Mouse (Mus musculus): ENCODE measurements at regions not wholly inside any gene's neighbourhood (a gene's known extent, or its start where the extent isn't known, plus 50 kb on each side); places are given as distances from the start of the nearest gene placed in this dataset.
A peak's percentile ranks its signal among the peaks of the same experiment; 100 is the strongest.

DNA sequence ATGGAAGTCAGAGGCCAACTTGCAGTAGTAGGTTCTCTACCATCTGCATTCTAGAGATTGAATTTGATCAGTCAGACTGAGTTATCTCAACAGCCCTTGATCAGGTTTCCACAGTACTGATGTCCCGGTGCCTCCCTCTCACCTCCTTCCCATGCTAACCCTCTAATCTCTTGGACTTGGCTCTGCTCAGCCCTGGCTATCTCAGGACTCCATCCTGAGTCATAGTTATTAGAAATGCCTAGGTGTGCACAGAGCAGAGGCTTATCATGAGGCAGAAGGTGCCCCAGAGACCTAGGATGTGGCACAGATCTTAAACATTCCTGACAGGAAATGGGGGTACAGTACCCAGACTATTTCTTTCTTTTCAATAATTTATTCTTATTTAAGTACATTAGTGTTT lies 87.3 kb downstream of the Snrpe start:
- Histone ChIP-seq H3K9me3 (ENCODE audit: control insufficient read depth, low read length) (no peaks in the 10 kb centered on the region), H3K36me3 (ENCODE audit: control insufficient read depth, insufficient read depth, low read length) (no peaks in the 10 kb centered on the region), H3K27me3 (ENCODE audit: control insufficient read depth, insufficient read depth, low read length) (no peaks in the 10 kb centered on the region), H3K4me3 (ENCODE audit: low read depth, low read length) (no peak overlapping the region), H3K4me1 (ENCODE audit: control insufficient read depth, insufficient read depth, low read length) (no peaks in the 10 kb centered on the region), H3K27ac (ENCODE audit: low read depth, low read length) (no peak overlapping the region), H3K9ac (ENCODE audit: low read length) (no peak overlapping the region), H3K4me2 (ENCODE audit: low read depth) (no peak overlapping the region)
- ATAC-seq (ENCODE audit: insufficient read depth, low FRiP score, low TSS enrichment) (no peak), DNase-seq (ENCODE audit: low spot score) (no peak)
- 89% methylated on average over 1 of the region's 1 CpGs for WGBS

DNA sequence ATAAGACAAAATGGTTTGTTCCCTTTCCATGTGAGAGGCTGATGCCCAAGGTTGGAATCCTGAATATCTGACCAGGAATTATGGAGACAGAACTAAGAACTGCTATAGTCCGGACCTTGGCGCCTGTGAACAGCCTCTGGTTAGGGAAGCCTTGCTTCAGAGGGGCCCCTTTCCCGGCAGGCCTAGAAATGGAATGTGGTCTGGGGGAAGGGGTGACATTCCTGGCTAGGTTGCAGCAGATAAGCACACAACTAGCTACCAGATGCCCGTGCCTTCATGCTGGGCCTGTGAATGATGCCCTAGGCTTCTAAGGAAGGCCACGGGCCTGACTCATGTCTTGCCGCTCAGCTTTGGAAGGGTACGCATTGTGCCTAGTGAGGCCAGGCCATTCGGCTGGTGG lies 89.4 kb downstream of the Snrpe start:
- DNase-seq (ENCODE audit: low spot score) (no peak), ATAC-seq (ENCODE audit: insufficient read depth, low FRiP score, low TSS enrichment) (no peak)
- no peak overlapping the region for H3K27ac ChIP-seq (ENCODE audit: low read depth, low read length)
- no peak overlapping the region for H3K4me2 ChIP-seq (ENCODE audit: low read depth)
- no peak overlapping the region for H3K9ac ChIP-seq (ENCODE audit: low read length)
- H3K36me3 ChIP-seq (ENCODE audit: control insufficient read depth, insufficient read depth, low read length): no peaks in the 10 kb centered on the region
- H3K4me1 ChIP-seq (ENCODE audit: control insufficient read depth, insufficient read depth, low read length): no peaks in the 10 kb centered on the region
- no peaks in the 10 kb centered on the region for H3K27me3 ChIP-seq (ENCODE audit: control insufficient read depth, insufficient read depth, low read length)
- WGBS: 79% methylated on average over 8 of the region's 8 CpGs
- no peaks in the 10 kb centered on the region for H3K9me3 ChIP-seq (ENCODE audit: control insufficient read depth, low read length)
- no peak overlapping the region for H3K4me3 ChIP-seq (ENCODE audit: low read depth, low read length)

DNA sequence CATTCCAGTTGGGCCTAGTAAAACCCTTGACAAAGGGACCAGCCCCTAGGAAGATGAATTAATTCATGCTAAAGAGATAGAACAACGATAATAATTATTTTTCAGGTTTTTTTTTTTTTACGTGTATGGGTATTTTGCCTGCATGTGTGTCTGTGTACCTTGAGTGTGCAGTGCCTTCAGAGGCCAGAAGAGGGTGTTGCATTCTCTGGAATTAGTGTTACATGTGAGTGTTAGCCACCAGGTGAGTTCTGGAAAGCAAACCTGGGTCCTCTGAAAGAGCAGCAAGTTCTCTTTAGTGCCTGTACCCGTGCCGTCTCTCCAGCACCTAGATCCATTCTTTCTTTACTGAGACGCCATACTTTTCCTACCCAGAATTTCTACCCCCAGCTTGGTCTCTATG lies 92.8 kb upstream of the Sox13 start:
- DNase-seq (ENCODE audit: low spot score) (no peak), ATAC-seq (ENCODE audit: insufficient read depth, low FRiP score, low TSS enrichment) (no peak)
- Histone ChIP-seq H3K4me1 (ENCODE audit: control insufficient read depth, insufficient read depth, low read length) (no peaks in the 10 kb centered on the region), H3K36me3 (ENCODE audit: control insufficient read depth, insufficient read depth, low read length) (no peaks in the 10 kb centered on the region), H3K4me2 (ENCODE audit: low read depth) (no peak overlapping the region), H3K4me3 (ENCODE audit: low read depth, low read length) (no peak overlapping the region), H3K27ac (ENCODE audit: low read depth, low read length) (no peak overlapping the region), H3K27me3 (ENCODE audit: control insufficient read depth, insufficient read depth, low read length) (no peaks in the 10 kb centered on the region), H3K9ac (ENCODE audit: low read length) (no peak overlapping the region), H3K9me3 (ENCODE audit: control insufficient read depth, low read length) (no peaks in the 10 kb centered on the region)
- WGBS: 96% methylated on average over 5 of the region's 5 CpGs

DNA sequence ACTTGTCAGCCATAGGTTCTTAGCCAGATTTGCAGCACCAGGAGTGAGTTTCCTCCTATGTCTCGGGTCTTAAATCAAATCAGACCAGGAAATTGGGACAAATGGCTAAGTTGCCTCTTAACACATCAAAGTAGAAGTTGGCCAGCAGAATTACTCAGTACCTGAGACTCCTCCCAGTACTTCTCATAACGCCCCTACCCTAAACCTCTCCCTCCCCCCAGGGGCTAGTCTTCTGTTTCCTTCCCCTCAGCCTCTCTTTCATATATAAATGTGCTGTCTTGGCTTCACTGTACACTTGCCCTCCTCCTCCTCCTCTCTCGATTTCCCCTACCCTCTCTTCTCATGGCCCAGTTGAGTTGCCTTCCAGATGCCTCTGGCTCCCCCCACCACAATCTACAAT lies 79.9 kb upstream of the Sox13 start:
- ATAC-seq (ENCODE audit: insufficient read depth, low FRiP score, low TSS enrichment) (no peak), DNase-seq (ENCODE audit: low spot score) (no peak)
- no peaks in the 10 kb centered on the region for H3K9me3 ChIP-seq (ENCODE audit: control insufficient read depth, low read length)
- H3K9ac ChIP-seq (ENCODE audit: low read length): no peak overlapping the region
- WGBS: 67% methylated on average over 3 of the region's 3 CpGs
- H3K27me3 ChIP-seq (ENCODE audit: control insufficient read depth, insufficient read depth, low read length): no peaks in the 10 kb centered on the region
- no peaks in the 10 kb centered on the region for H3K4me1 ChIP-seq (ENCODE audit: control insufficient read depth, insufficient read depth, low read length)
- no peaks in the 10 kb centered on the region for H3K36me3 ChIP-seq (ENCODE audit: control insufficient read depth, insufficient read depth, low read length)
- no peak overlapping the region for H3K27ac ChIP-seq (ENCODE audit: low read depth, low read length)
- no peak overlapping the region for H3K4me2 ChIP-seq (ENCODE audit: low read depth)
- no peak overlapping the region for H3K4me3 ChIP-seq (ENCODE audit: low read depth, low read length)

DNA sequence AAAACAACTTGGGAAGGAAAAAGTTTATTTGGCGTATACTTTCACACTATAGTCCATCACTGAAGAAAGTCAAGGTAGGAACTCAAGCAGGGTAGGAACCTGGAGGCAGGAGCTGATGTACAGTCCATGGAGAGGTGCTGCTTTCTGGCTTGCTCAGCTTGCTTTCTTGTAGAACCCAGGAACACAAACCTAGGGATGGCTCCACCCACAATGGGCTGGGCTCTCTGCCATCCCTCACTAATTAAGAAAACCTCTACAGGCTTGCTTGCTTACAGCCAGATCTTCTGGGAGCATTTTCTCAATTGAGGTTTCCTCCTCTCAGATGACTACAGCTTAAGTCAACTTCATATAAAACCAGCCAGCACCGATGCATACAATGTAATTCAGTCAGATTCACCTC lies 79.2 kb upstream of the Sox13 start:
- H3K36me3 ChIP-seq (ENCODE audit: control insufficient read depth, insufficient read depth, low read length): no peaks in the 10 kb centered on the region
- no peaks in the 10 kb centered on the region for H3K9me3 ChIP-seq (ENCODE audit: control insufficient read depth, low read length)
- H3K4me1 ChIP-seq (ENCODE audit: control insufficient read depth, insufficient read depth, low read length): no peaks in the 10 kb centered on the region
- no peak overlapping the region for H3K4me3 ChIP-seq (ENCODE audit: low read depth, low read length)
- no peak overlapping the region for H3K9ac ChIP-seq (ENCODE audit: low read length)
- no peak overlapping the region for H3K4me2 ChIP-seq (ENCODE audit: low read depth)
- no peaks in the 10 kb centered on the region for H3K27me3 ChIP-seq (ENCODE audit: control insufficient read depth, insufficient read depth, low read length)
- H3K27ac ChIP-seq (ENCODE audit: low read depth, low read length): no peak overlapping the region
- DNase-seq (ENCODE audit: low spot score) (no peak), ATAC-seq (ENCODE audit: insufficient read depth, low FRiP score, low TSS enrichment) (no peak)
- WGBS: 96% methylated on average over 2 of the region's 2 CpGs

DNA sequence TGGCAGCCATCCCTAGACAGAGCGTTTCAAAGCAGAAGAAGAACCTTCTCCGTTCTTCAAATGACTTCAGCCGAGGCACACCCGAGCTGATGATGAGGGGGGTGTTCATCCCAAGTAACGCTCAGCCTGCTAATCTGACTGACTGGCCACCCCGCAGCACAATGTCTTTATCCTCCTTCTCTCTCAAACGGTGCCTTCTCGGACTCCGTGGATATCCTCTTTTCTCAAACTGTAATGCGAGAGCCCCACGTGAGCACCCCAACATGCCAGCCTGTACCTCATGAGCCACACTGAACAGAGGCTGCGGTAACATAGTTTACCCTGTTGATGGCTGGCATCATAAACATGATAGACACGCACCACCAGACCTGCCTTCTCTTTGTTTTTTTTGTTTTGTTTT lies 76.8 kb upstream of the Sox13 start:
- Histone ChIP-seq H3K4me3 (ENCODE audit: low read depth, low read length) (no peak overlapping the region), H3K4me1 (ENCODE audit: control insufficient read depth, insufficient read depth, low read length) (no peaks in the 10 kb centered on the region), H3K9ac (ENCODE audit: low read length) (no peak overlapping the region), H3K36me3 (ENCODE audit: control insufficient read depth, insufficient read depth, low read length) (no peaks in the 10 kb centered on the region), H3K27me3 (ENCODE audit: control insufficient read depth, insufficient read depth, low read length) (no peaks in the 10 kb centered on the region), H3K9me3 (ENCODE audit: control insufficient read depth, low read length) (no peaks in the 10 kb centered on the region), H3K4me2 (ENCODE audit: low read depth) (no peak overlapping the region), H3K27ac (ENCODE audit: low read depth, low read length) (no peak overlapping the region)
- 62% methylated on average over 13 of the region's 13 CpGs for WGBS
- DNase-seq (ENCODE audit: low spot score): no peak
- ATAC-seq (ENCODE audit: insufficient read depth, low FRiP score, low TSS enrichment): no peak

DNA sequence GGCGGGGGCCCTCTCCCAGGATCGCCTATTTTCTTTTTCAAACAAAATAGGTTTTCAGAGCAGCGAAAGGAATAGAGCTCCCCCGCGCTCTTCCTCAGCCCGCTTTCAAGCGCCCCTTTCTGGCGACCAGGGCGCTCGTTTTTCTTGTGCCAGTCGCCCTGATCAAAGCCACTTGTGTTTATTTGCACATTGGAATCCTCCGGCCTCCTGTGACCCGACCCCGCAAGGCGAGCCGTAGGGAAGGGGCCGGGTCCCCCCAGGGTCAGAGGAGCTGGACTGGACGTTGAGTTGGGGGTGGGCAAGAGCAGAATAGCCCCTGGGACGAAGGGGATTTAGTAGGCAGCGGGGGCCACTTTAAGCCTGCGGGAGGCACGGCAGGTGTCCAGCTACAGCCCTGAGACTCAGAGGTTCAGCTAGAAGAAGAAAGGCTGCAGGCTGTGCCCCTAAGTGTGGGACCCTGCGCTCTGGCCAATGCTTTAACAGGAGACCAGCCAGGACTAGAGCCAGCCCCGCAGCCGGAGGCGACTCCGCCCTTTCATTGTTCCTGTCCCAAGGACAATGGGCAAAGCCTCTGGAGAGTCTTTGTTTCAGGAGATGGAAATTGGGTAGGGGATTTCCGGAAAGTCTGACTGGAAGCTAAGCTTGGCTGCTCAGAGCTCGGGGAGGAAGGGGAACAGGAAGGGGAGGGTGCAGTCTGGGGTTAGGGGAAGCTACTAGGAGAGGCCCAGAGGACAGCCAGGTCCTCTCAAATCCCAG lies 69.0 kb upstream of the Sox13 start:
- Histone ChIP-seq H3K27ac (ENCODE audit: low read depth, low read length) (peak overlapping the region; percentile 99), H3K27me3 (ENCODE audit: control insufficient read depth, insufficient read depth, low read length) (no peaks in the 10 kb centered on the region), H3K4me1 (ENCODE audit: control insufficient read depth, insufficient read depth, low read length) (peaks cover 19% of the 10 kb centered on the region), H3K4me2 (ENCODE audit: low read depth) (peak overlapping the region; percentile 68), H3K9ac (ENCODE audit: low read length) (peak overlapping the region; percentile 77), H3K4me3 (ENCODE audit: low read depth, low read length) (peak overlapping the region; percentile 30), H3K36me3 (ENCODE audit: control insufficient read depth, insufficient read depth, low read length) (no peaks in the 10 kb centered on the region), H3K9me3 (ENCODE audit: control insufficient read depth, low read length) (no peaks in the 10 kb centered on the region)
- ATAC-seq (ENCODE audit: insufficient read depth, low FRiP score, low TSS enrichment) (peak; percentile 76), DNase-seq (ENCODE audit: low spot score) (peak; percentile 87)
- whole genome bisulfite sequencing: under 1% methylated on average over 29 of the region's 29 CpGs

DNA sequence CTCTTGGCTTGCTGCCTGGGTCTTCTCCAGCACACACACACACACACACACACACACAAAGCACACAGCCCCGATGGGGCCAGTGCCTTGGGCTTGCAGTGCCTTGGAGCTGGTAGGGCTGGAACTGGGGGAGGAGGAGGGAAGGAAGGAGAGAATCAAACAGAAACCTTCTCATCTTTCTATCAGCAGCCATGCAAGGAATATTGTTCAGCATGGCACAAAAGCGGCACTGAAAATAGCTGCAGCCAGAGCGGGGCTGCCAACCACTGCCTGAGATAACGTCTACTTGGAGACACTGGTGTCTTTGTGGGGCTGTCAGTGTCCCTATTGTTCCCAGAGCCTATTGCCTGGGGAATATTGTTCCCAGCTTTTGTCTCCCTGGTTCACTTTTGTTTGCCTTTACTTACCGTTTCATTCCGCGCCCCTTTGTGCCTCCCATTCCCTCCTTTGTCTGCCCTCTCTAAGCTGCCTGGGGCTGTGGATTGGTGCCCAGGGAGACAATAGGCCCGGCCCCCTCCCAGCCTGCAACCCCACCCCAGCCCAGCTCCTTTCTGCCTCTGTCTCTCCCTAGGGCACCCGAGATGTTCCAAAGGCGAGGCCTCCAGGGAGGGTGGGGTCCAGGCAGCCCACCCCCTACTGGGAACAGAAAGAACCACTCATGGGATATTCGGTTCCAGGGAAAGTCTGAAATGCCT lies 68.3 kb upstream of the Sox13 start:
- 1% methylated on average over 11 of the region's 11 CpGs for WGBS
- no peaks in the 10 kb centered on the region for H3K27me3 ChIP-seq (ENCODE audit: control insufficient read depth, insufficient read depth, low read length)
- peak overlapping the region; percentile 30 for H3K4me3 ChIP-seq (ENCODE audit: low read depth, low read length)
- H3K9ac ChIP-seq (ENCODE audit: low read length): peak overlapping the region; percentile 77
- peaks cover 19% of the 10 kb centered on the region for H3K4me1 ChIP-seq (ENCODE audit: control insufficient read depth, insufficient read depth, low read length)
- no peaks in the 10 kb centered on the region for H3K36me3 ChIP-seq (ENCODE audit: control insufficient read depth, insufficient read depth, low read length)
- H3K9me3 ChIP-seq (ENCODE audit: control insufficient read depth, low read length): no peaks in the 10 kb centered on the region
- DNase-seq (ENCODE audit: low spot score) (peak; percentile 80), ATAC-seq (ENCODE audit: insufficient read depth, low FRiP score, low TSS enrichment) (peak; percentile 89)
- peak overlapping the region; percentile 99 for H3K27ac ChIP-seq (ENCODE audit: low read depth, low read length)
- peak overlapping the region; percentile 68 for H3K4me2 ChIP-seq (ENCODE audit: low read depth)

DNA sequence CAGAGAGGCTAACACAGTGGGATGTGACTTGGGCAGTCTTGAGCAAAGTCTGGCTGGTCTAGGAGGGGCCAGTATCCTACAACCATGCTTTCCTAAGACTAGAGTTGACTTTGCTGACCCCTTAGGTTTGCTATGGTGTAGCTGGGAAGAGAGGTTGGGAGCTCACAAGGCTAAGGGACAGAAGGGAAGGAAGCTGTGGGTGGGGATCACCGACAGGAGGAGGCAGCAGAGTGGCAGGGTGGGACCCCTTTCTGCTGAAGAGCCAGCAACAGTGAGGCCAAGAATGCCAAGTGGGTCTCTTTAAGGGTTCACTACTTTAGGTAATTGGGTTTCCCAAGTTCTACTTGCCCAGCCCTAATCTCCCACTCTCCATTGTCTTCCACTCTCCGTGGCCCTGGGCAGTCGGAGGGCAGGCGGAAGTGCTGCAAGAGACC lies 67.7 kb upstream of the Sox13 start:
- H3K4me2 ChIP-seq (ENCODE audit: low read depth): peak overlapping the region; percentile 68
- H3K4me3 ChIP-seq (ENCODE audit: low read depth, low read length): no peak overlapping the region
- H3K9ac ChIP-seq (ENCODE audit: low read length): peak overlapping the region; percentile 77
- H3K36me3 ChIP-seq (ENCODE audit: control insufficient read depth, insufficient read depth, low read length): no peaks in the 10 kb centered on the region
- H3K27me3 ChIP-seq (ENCODE audit: control insufficient read depth, insufficient read depth, low read length): no peaks in the 10 kb centered on the region
- peak overlapping the region; percentile 99 for H3K27ac ChIP-seq (ENCODE audit: low read depth, low read length)
- H3K9me3 ChIP-seq (ENCODE audit: control insufficient read depth, low read length): no peaks in the 10 kb centered on the region
- 14% methylated on average over 4 of the region's 4 CpGs for WGBS
- H3K4me1 ChIP-seq (ENCODE audit: control insufficient read depth, insufficient read depth, low read length): peaks cover 19% of the 10 kb centered on the region
- peak; percentile 18 for ATAC-seq (ENCODE audit: insufficient read depth, low FRiP score, low TSS enrichment)
- no peak for DNase-seq (ENCODE audit: low spot score)

Data from neural tube, embryonic 11.5 days (tissue).